Mouse (Mus musculus) liver, embryonic 14.5 days (tissue): ENCODE data around the gene Acot1.
"Not testable (repeated sequence)": the region's sequence is repeated elsewhere in the genome, so short reads cannot be mapped to it uniquely, and the experiment has no call there.

Experiments
- CTCF ChIP-seq: IDR thresholded peaks from 2 replicates; pipeline ENCODE4 v1.5.1; 2016; ENCODE audit warnings: antibody characterized with exemption, low read depth, control low read depth
- EP300 ChIP-seq: IDR thresholded peaks from 2 replicates; pipeline ENCODE4 v1.6.1; 2016; ENCODE audit warnings: antibody characterized with exemption, low read depth

DNA sequence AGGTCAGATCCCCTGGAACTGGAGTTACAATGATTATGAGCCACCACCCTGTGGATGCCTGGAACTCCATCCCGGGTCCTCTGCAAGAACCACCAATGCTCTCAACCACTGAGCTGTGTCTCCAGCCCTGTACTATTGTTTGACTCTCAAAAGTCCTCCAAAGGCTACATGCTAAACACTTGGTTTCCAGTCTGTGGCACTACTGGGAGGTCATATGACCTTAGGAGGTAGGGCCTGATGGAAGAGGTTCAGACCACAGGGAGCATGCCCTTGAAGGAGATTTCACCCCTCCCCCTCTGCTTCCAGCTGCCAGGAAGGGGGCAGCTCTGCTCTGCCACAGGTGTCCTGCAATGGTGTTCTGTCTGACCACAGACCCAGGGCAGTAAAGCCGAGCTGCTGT lies 24.0 kb downstream of the Acot1 start:
- TF ChIP-seq CTCF, EP300: not testable (repeated sequence)
